Mouse (Mus musculus) liver, embryonic 16.5 days (tissue): ENCODE results near the gene Dock10. TPM values are rescaled to one million over a fixed set of nuclear protein-coding genes. Genes with fewer than 3 reads are reported as not detected.
A peak's percentile ranks its signal among the peaks of the same experiment; 100 is the strongest.

Source experiments
- ATAC-seq: fragments of 200-750 bp; cut with Nextera tagmentation; 2 replicates; pipeline ENCODE4 v1.8.0; 2017; ENCODE audit warnings: low read depth, mild to moderate bottlenecking, moderate number of reproducible peaks, moderate library complexity
- H3K27ac ChIP-seq: fragments of 300-500 bp; sonication (generic); 2 replicates; pipeline ENCODE4 v1.5.1; 2014; ENCODE audit warnings: mild to moderate bottlenecking, low read length
- H3K27me3 ChIP-seq: fragments of 300-500 bp; sonication (generic); 2 replicates; pipeline ENCODE4 v1.6.1; 2014; ENCODE audit warnings: low read depth, low read length, mixed read lengths; ENCODE audit not compliant: control insufficient read depth, insufficient read depth
- H3K36me3 ChIP-seq: fragments of 300-500 bp; sonication (generic); 2 replicates; pipeline ENCODE4 v1.6.1; 2014; ENCODE audit warnings: mild to moderate bottlenecking; ENCODE audit not compliant: control insufficient read depth, insufficient read depth
- H3K4me1 ChIP-seq: fragments of 300-500 bp; sonication (generic); 2 replicates; pipeline ENCODE4 v1.6.1; 2014; ENCODE audit warnings: low read depth, low read length, mixed read lengths; ENCODE audit not compliant: control insufficient read depth
- H3K4me2 ChIP-seq: fragments of 300-500 bp; sonication (generic); 2 replicates; pipeline ENCODE4 v1.6.1; 2014; ENCODE audit warnings: low read depth, low read length, mixed read lengths
- H3K4me3 ChIP-seq: fragments of 300-500 bp; sonication (generic); 2 replicates; pipeline ENCODE4 v1.5.1; 2014; ENCODE audit warnings: low read depth, mild to moderate bottlenecking, low read length
- H3K9ac ChIP-seq: fragments of 300-500 bp; sonication (generic); 2 replicates; pipeline ENCODE4 v1.6.1; 2014; ENCODE audit warnings: low read depth, low read length
- H3K9me3 ChIP-seq: fragments of 300-500 bp; sonication (generic); replicated peaks from 2 replicates; pipeline ENCODE4 v1.6.1; 2016; ENCODE audit warnings: low read length; ENCODE audit not compliant: control insufficient read depth
- WGBS: fragments of 180-500 bp; shearing (Covaris S2); extraction: QIAGEN DNeasy Blood & Tissue Kit; methylation state at CpG from one replicate; pipeline ENCODE4 v1.1.7; 2014; ENCODE audit not compliant: insufficient replicate concordance; 5-methylcytosine and 5-hydroxymethylcytosine counted together
- polyA plus RNA-seq: library from polyadenylated mRNA; unstranded; fragments of >200 nt; fragmentation: Nextera tagmentation; extraction: Ambion mirVana; gene quantifications from 2 replicates; pipeline ENCODE4 v1.2.1, GENCODE M21; 2015

Gene Dock10
- polyA plus RNA-seq, result 3.1 and 3.6 TPM in 2 replicates

DNA sequence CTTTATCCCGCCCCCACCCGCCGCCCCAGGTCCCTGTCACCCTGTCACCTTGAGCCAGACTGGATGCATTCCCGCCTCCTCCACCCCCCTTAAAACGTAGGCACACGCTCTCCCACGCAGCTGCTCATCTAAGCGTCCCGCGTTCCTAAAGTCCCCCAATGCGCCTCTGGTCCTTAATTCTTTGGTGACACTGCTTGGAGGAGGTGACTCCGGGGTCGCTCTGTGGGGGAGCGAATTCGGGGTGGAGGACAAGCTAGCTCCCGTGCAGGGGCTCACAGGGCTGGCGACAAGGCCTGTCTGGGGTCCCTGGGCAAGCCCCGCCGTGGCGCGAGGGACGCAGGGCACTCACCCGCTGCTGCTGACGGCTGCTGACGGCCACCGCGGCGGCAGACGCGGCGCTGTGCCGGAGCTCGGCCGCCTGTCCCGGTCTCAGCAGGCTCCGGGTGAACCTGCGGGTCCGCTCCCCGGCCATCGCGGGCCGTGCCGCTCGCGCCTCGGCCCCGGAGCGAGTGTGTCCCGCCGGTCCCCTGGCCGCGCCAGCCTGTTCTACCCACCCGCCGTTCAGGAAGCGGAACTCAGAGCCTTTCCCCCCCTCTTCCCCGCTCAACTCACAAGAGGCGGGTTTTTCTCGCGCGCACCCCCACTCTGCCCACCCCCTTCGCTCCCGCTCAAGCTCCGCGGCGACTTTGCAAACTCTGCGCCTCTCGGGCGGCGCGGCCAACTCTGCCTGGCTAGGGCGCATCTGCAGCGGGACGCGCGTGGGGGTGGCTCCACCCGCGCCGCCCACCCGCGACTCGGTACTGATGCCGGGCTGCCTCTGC is at the start of gene Dock10:
Gene Dock10 (minus strand): TSS at position 551 of the 821 bp plus-strand sequence.
- Histone ChIP-seq H3K4me3 (peak within 1 kb of the TSS; percentile 60), H3K9ac (peak within 1 kb of the TSS; percentile 34; the same call in 1 of the 2 replicates), H3K9me3 (no peaks in the 10 kb centered on the region), H3K4me1 (no peaks in the 10 kb centered on the region; the same call in 1 of the 2 replicates), H3K27ac (no peak within 1 kb of the TSS), H3K36me3 (no peaks in the 10 kb centered on the region), H3K4me2 (peak within 1 kb of the TSS; percentile 61), H3K27me3 (peaks cover 14% of the 10 kb centered on the region)
- ATAC-seq, result peak; percentile 43
- under 1% methylated on average over 81 of the region's 82 CpGs for WGBS

DNA sequence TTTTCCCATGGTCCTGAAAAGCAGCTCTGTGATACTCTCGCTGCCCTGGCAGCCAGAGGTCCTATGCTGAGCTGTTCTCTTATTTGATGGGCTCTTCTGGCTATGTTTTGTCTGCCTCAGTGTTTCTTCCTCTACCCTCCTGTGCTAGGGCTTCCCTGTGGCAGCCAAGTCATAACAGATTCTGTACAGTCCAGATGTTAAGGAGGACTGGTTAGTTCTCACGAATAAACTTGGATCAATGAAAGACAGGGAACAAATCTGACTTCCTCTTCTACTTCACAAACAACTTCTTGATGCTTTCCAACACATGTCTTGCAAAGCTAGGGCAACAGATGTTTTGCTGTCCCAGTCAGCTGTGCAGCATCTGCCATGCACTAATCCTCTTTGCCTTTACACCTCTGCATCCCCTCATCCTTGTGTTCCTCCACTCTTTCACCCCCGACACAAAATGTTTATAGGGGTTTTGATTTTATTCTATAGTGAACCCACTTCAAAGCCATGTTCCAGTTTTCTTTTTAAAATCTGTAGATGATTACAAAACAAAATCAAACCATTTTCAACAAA is 48.6 kb upstream of the Dock10 start:
- H3K4me1 ChIP-seq, result no peaks in the 10 kb centered on the region
- H3K9me3 ChIP-seq, result no peaks in the 10 kb centered on the region
- H3K9ac ChIP-seq, result no peak overlapping the region
- no peak overlapping the region for H3K27ac ChIP-seq
- H3K27me3 ChIP-seq, result no peaks in the 10 kb centered on the region
- 56% methylated on average over 3 of the region's 3 CpGs for WGBS
- ATAC-seq, result no peak
- H3K4me2 ChIP-seq, result no peak overlapping the region
- no peaks in the 10 kb centered on the region for H3K36me3 ChIP-seq
- no peak overlapping the region for H3K4me3 ChIP-seq

DNA sequence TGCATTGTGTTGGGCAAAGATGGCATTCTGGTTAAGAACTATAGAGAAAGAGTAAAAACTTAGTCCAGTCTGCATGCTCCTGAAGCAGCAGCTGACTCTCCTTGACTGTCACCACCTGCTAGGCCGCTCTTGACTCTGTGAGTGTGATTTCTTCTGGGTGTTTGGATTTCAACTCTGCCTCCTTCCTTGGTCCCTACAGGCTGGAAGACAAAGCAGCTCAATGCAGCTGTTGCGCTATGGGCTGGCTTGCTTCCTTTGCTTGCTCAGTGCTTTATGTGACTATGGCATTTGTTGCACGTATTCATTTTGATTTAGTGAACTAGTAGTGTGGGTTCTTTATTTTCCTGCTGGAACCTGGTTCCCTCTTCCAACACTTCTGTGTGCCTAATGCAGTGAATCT is 43.7 kb upstream of the Dock10 start:
- no peaks in the 10 kb centered on the region for H3K36me3 ChIP-seq
- no peak for ATAC-seq
- 84% methylated on average over 3 of the region's 3 CpGs for WGBS

DNA sequence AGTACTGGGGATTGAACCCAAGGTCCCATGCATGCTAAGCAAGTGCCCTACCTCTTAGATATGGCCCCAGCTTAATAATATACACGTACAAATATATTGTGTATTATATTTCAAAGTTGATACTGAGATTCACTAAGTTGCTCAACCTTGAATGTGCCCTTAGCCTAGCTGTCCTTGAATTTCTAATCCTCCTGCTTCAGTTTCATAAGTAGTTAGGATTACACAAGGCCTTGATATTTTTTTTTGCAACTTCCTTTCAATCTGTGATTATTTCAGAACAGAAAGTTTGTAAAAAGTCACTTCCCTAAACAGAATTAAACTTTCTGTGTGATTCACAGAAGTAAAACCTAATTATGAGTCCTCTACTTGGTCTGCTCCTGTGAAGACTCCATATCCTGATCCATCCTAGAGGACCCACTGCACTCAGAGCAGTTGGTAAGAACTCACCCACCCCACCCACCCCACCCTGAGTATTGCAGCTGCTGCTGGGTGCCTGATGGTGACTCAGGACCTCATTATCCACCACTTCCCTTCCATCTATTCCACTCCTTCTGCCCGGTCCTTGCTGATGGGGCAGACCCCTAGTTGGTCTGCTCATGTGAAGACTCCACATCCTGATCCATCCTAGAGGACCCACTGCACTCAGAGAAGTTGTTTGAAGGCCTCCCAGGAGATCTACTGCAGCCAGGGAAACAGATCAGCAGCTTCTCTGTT is 26.9 kb upstream of the Dock10 start:
- no peaks in the 10 kb centered on the region for H3K4me1 ChIP-seq
- H3K27ac ChIP-seq, result no peak overlapping the region
- H3K27me3 ChIP-seq, result no peaks in the 10 kb centered on the region
- no peak overlapping the region for H3K4me3 ChIP-seq
- H3K36me3 ChIP-seq, result no peaks in the 10 kb centered on the region
- H3K9me3 ChIP-seq, result no peaks in the 10 kb centered on the region
- H3K9ac ChIP-seq, result no peak overlapping the region
- H3K4me2 ChIP-seq, result no peak overlapping the region
- ATAC-seq, result no peak
- 45% methylated on average over 2 of the region's 2 CpGs for WGBS

More for the DNA sequence above, 43.7 kb upstream of the Dock10 start:
- H3K4me3 ChIP-seq, result no peak overlapping the region
- H3K27me3 ChIP-seq, result no peaks in the 10 kb centered on the region
- H3K4me2 ChIP-seq, result no peak overlapping the region
- no peak overlapping the region for H3K9ac ChIP-seq
- no peaks in the 10 kb centered on the region for H3K4me1 ChIP-seq
- H3K9me3 ChIP-seq, result no peaks in the 10 kb centered on the region
- H3K27ac ChIP-seq, result no peak overlapping the region

DNA sequence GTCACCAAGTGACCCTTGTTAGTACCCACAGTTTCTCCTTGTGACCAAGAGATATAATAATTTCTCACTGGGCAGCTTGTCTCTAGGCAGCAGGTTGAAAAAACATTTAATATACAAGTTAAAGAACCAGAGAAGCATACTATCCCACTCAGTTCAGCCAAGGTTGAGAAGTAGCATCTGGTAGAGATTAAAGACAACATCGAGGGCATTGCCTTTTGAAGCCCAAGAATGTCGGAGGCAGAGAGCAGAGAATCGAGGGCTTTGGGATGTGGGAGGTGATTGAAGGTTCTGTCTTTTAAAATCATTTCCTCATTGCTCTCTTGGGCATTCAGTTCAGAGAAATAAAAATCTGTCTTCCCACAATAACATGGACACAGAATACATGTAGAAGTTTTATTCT is 25.8 kb upstream of the Dock10 start:
- no peaks in the 10 kb centered on the region for H3K9me3 ChIP-seq
- H3K4me1 ChIP-seq, result no peaks in the 10 kb centered on the region
- no peaks in the 10 kb centered on the region for H3K27me3 ChIP-seq
- H3K36me3 ChIP-seq, result no peaks in the 10 kb centered on the region
- H3K9ac ChIP-seq, result no peak overlapping the region
- H3K4me2 ChIP-seq, result no peak overlapping the region
- H3K4me3 ChIP-seq, result no peak overlapping the region
- no peak overlapping the region for H3K27ac ChIP-seq
- WGBS, result 62% methylated on average over 3 of the region's 3 CpGs
- no peak for ATAC-seq

DNA sequence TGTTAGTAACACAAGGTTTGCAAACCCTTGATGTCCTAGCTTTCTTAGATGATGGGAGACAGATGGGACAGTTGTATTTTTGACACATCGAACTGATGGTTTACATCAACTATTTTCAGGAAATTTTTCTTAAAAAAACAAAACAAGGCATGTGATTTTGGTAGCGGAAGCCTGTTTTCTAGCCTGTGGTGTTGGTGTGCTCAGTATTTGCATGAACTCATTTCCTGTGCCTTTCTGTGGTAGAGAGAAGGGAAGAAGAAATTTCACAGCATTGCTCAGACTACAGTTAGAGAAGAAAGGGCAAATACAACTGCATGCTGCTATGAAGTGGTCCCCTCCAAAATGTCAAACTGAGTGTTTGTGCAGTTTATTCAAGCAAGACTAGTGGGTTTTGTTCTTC is 7.2 kb upstream of the Dock10 start:
- H3K27ac ChIP-seq, result no peak overlapping the region
- no peaks in the 10 kb centered on the region for H3K27me3 ChIP-seq
- H3K4me3 ChIP-seq, result no peak overlapping the region
- ATAC-seq, result no peak
- no peaks in the 10 kb centered on the region for H3K4me1 ChIP-seq
- H3K9ac ChIP-seq, result no peak overlapping the region
- H3K36me3 ChIP-seq, result no peaks in the 10 kb centered on the region
- H3K4me2 ChIP-seq, result no peak overlapping the region
- 38% methylated on average over 2 of the region's 2 CpGs for WGBS
- no peaks in the 10 kb centered on the region for H3K9me3 ChIP-seq

DNA sequence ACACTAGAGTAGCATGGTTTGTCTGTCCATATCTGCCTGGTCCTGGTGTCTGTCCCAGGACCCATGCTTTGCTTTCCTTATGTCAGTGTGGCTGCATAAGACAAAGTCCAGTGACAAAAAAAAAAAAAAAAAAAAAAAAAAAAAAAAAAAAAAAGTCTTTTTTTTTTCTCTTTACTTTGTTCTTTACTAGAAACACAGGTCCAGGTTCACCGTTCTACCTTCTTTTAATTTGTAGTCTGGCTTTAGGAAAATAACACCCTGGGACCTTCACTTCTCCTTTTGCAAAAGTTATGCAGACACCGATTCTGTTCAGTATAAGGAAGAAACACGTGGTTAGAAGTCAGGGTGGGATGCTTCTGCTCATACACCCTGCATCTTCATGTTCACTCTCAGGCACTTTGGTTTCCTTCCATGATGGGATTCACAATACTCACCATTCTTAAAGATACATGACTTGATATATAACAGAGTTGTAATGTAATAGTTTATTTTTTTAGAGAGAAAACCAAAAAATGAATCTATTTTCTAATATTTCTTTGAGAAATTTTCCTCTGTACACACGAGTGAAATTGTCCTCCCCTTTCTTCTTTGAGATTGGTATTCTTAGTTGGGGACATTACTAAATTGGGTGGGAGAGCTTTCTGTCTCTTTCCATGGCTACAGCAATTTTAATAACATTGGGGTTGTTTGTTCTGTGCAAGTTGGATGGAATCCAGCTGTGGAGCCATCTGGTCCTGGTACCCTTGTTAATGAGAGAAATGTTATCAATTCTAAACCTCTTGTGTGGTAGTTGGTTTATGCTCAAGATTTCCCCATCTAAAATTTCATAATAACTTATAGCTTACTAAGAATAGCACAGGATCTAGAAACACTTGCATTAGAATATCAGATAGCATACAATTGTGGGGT is 5.0 kb upstream of the Dock10 start:
- WGBS, result 25% methylated on average over 4 of the region's 4 CpGs
- H3K27ac ChIP-seq, result no peak overlapping the region
- H3K27me3 ChIP-seq, result peaks cover 6% of the 10 kb centered on the region
- H3K36me3 ChIP-seq, result no peaks in the 10 kb centered on the region
- no peak overlapping the region for H3K4me3 ChIP-seq
- no peaks in the 10 kb centered on the region for H3K9me3 ChIP-seq
- no peaks in the 10 kb centered on the region for H3K4me1 ChIP-seq
- H3K9ac ChIP-seq, result no peak overlapping the region
- H3K4me2 ChIP-seq, result no peak overlapping the region
- no peak for ATAC-seq

DNA sequence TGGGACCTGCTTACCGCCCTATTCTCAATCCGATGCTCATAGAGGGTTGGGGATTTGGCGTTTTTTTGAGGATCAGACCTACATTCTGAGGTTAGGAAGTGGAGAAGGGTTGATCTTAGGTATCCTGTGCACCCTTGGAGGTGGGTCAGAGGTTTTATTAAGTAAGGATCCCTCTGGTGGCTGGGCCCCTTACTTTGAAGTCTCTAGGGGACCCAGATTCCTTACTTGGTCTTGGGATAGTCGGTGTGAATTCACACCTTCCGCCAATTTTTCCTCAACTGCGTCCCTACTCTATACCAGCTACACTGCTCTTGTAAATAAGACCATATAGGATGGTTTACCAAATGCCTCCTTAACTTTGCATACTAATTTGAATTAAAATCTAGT is 464 bp upstream of the Dock10 start:
- Histone ChIP-seq H3K36me3 (no peaks in the 10 kb centered on the region), H3K27ac (no peak overlapping the region), H3K4me1 (no peaks in the 10 kb centered on the region; the same call in 1 of the 2 replicates), H3K27me3 (peaks cover 14% of the 10 kb centered on the region), H3K9ac (no peak overlapping the region), H3K4me3 (peak overlapping the region; percentile 60), H3K9me3 (no peaks in the 10 kb centered on the region), H3K4me2 (peak overlapping the region; percentile 61)
- ATAC-seq, result no peak
- WGBS, result 10% methylated on average over 6 of the region's 6 CpGs
